Mouse (Mus musculus): Measurements from ENCODE around the gene Pnck. TPM values are rescaled to one million over a fixed set of nuclear protein-coding genes. Genes with fewer than 3 reads are reported as not detected.

The Pnck gene
- polyA plus RNA-seq, 2 experiments, result 0.89 to 0.96 TPM

- 25% methylated on average over 4 of the region's 4 CpGs for WGBS (ENCODE audit: insufficient replicate concordance)
- Histone ChIP-seq H3K9ac (replicated peaks) (no peak overlapping the region), H3K27ac (no peak overlapping the region), H3K4me1 (replicated peaks; ENCODE audit: control insufficient read depth in 2 of 2, insufficient read depth in 2 of 2, low read length in 1 of 2) (no peaks in the 10 kb centered on the region), H3K4me2 (ENCODE audit: low read depth) (no peak overlapping the region), H3K36me3 (replicated peaks; ENCODE audit: control insufficient read depth, insufficient read depth, low read depth) (no peaks in the 10 kb centered on the region), H3K9me3 (ENCODE audit: control insufficient read depth, low read length) (no peaks in the 10 kb centered on the region), H3K27me3 (ENCODE audit: control insufficient read depth, insufficient read depth, low read length) (peaks cover 10% of the 10 kb centered on the region), H3K4me3 (ENCODE audit: insufficient read depth in 1 of 2, low read depth in 2 of 2, low read length in 2 of 2) (no peak overlapping the region)
- ATAC-seq (ENCODE audit: insufficient read depth) (no peak), DNase-seq (ENCODE audit: low read depth in 3 of 3, low spot score in 3 of 3) (no peak)
- TF ChIP-seq EP300 (IDR thresholded peaks at IDR 0.05; ENCODE audit: low read depth), result no peak
- TF ChIP-seq CTCF (IDR thresholded peaks at IDR 0.05; ENCODE audit: low read depth), result no peak
Measured at GRCm38 (mm10) chrX:73645121-73645520, 14.8 kb downstream of the Pnck start.

GRCm38 (mm10) chrX:73639901-73640469 lies 19.9 kb downstream of the Pnck start:
- TF ChIP-seq EP300 (IDR thresholded peaks at IDR 0.05; ENCODE audit: low read depth) (no peak), CTCF (IDR thresholded peaks at IDR 0.05; ENCODE audit: low read depth) (no peak)
- H3K4me3 ChIP-seq (ENCODE audit: insufficient read depth in 1 of 2, low read depth in 2 of 2, low read length in 2 of 2), result peak overlapping the region; percentile 43 to 56
- no peaks in the 10 kb centered on the region for H3K36me3 ChIP-seq (replicated peaks; ENCODE audit: control insufficient read depth, insufficient read depth, low read depth)
- ATAC-seq (ENCODE audit: insufficient read depth) (no peak), DNase-seq (ENCODE audit: low read depth in 3 of 3, low spot score in 3 of 3) (no peak)
- H3K9ac ChIP-seq (replicated peaks), result no peak overlapping the region
- no peak overlapping the region for H3K27ac ChIP-seq
- no peaks in the 10 kb centered on the region for H3K9me3 ChIP-seq (ENCODE audit: control insufficient read depth, low read length)
- no peaks in the 10 kb centered on the region; a peak in 1 of 4 replicates for H3K4me1 ChIP-seq (replicated peaks; ENCODE audit: control insufficient read depth in 2 of 2, insufficient read depth in 2 of 2, low read length in 1 of 2)
- H3K27me3 ChIP-seq (ENCODE audit: control insufficient read depth, insufficient read depth, low read length), result peaks cover 53% of the 10 kb centered on the region
- WGBS (ENCODE audit: insufficient replicate concordance), result 14% methylated on average over 40 of the region's 41 CpGs
- H3K4me2 ChIP-seq (ENCODE audit: low read depth), result peak overlapping the region; percentile 49

- no peak for TF ChIP-seq EP300 (IDR thresholded peaks at IDR 0.05; ENCODE audit: low read depth)
- Histone ChIP-seq H3K27ac (no peak within 1 kb of the TSS), H3K4me2 (ENCODE audit: low read depth) (peak within 1 kb of the TSS; percentile 49), H3K27me3 (ENCODE audit: control insufficient read depth, insufficient read depth, low read length) (peaks cover 60% of the 10 kb centered on the region), H3K4me1 (replicated peaks; ENCODE audit: control insufficient read depth in 2 of 2, insufficient read depth in 2 of 2, low read length in 1 of 2) (no peaks in the 10 kb centered on the region; a peak in 1 of 4 replicates), H3K9ac (replicated peaks) (no peak within 1 kb of the TSS), H3K4me3 (ENCODE audit: insufficient read depth in 1 of 2, low read depth in 2 of 2, low read length in 2 of 2) (peak within 1 kb of the TSS; percentile 43 to 56), H3K9me3 (ENCODE audit: control insufficient read depth, low read length) (no peaks in the 10 kb centered on the region), H3K36me3 (replicated peaks; ENCODE audit: control insufficient read depth, insufficient read depth, low read depth) (no peaks in the 10 kb centered on the region)
- WGBS (ENCODE audit: insufficient replicate concordance), result 9% methylated on average over 28 of the region's 28 CpGs
- ATAC-seq (ENCODE audit: insufficient read depth) (peak; percentile 75), DNase-seq (ENCODE audit: low read depth in 3 of 3, low spot score in 3 of 3) (peak in 1 of 3 experiments; percentile 16)
Measured at GRCm38 (mm10) chrX:73639255-73639675, 20.7 kb downstream of the Pnck start, which contains the start of gene Dusp9. TSS of gene Dusp9 (plus strand) at chrX:73639419.

DNA sequence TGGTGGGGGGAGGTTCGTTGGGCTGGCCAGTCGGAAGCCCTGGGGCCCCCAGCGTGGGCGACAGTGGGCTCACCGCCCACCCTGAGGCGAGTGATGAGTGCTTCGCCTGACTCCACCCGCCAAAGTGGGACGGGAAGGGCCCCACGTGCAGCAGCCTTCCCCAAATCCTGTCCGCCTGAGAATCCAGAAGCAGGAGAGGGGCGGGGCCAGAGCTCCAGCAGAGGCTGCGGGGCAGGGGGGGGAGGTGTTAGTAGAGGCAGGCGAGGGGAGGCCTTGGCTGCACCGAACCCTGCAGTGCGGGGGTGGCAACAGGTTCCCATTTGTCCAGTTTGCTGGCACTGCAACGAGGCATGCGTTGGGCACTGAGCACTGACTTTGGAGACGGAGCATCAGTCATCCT lies 22.5 kb downstream of the Pnck start:
- DNase-seq (ENCODE audit: low read depth in 3 of 3, low spot score in 3 of 3) (no peak), ATAC-seq (ENCODE audit: insufficient read depth) (no peak)
- Histone ChIP-seq H3K36me3 (replicated peaks; ENCODE audit: control insufficient read depth, insufficient read depth, low read depth) (no peaks in the 10 kb centered on the region), H3K9ac (replicated peaks) (no peak overlapping the region), H3K27me3 (ENCODE audit: control insufficient read depth, insufficient read depth, low read length) (peaks cover 62% of the 10 kb centered on the region), H3K9me3 (ENCODE audit: control insufficient read depth, low read length) (no peaks in the 10 kb centered on the region), H3K4me3 (ENCODE audit: insufficient read depth in 1 of 2, low read depth in 2 of 2, low read length in 2 of 2) (no peak overlapping the region), H3K4me1 (replicated peaks; ENCODE audit: control insufficient read depth in 2 of 2, insufficient read depth in 2 of 2, low read length in 1 of 2) (no peaks in the 10 kb centered on the region; a peak in 1 of 4 replicates), H3K27ac (no peak overlapping the region), H3K4me2 (ENCODE audit: low read depth) (peak overlapping the region; percentile 32)
- TF ChIP-seq EP300 (IDR thresholded peaks at IDR 0.05; ENCODE audit: low read depth), result no peak
- no peak for TF ChIP-seq CTCF (IDR thresholded peaks at IDR 0.05; ENCODE audit: low read depth)
- 4% methylated on average over 19 of the region's 19 CpGs for WGBS (ENCODE audit: insufficient replicate concordance)

DNA sequence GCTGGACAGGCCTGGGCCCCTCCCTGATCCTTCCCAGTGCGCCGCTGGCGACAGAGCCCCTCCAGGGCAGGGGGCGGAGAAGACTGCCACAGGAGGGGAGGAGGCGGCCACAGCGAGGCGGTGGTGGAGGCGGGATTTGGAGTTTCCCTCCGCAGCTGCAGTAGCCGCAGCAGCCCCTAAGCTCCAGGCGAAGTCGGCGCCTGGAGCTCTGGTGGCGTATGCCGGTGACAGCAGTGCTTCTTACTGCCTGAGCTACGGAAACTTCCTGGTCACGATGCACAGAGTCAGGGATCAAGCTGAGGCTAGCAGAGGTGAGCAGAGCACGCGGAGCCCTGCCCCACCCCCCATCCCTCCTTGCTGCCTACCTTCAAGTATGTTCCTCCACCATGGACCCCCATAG lies 24.5 kb downstream of the Pnck start:
- WGBS (ENCODE audit: insufficient replicate concordance), result 19% methylated on average over 19 of the region's 19 CpGs
- TF ChIP-seq EP300 (IDR thresholded peaks at IDR 0.05; ENCODE audit: low read depth) (no peak), CTCF (IDR thresholded peaks at IDR 0.05; ENCODE audit: low read depth) (no peak)
- Histone ChIP-seq H3K9me3 (ENCODE audit: control insufficient read depth, low read length) (no peaks in the 10 kb centered on the region), H3K27me3 (ENCODE audit: control insufficient read depth, insufficient read depth, low read length) (peaks cover 55% of the 10 kb centered on the region), H3K27ac (no peak overlapping the region), H3K4me2 (ENCODE audit: low read depth) (no peak overlapping the region), H3K4me3 (ENCODE audit: insufficient read depth in 1 of 2, low read depth in 2 of 2, low read length in 2 of 2) (no peak overlapping the region), H3K4me1 (replicated peaks; ENCODE audit: control insufficient read depth in 2 of 2, insufficient read depth in 2 of 2, low read length in 1 of 2) (no peaks in the 10 kb centered on the region; a peak in 1 of 4 replicates), H3K36me3 (replicated peaks; ENCODE audit: control insufficient read depth, insufficient read depth, low read depth) (no peaks in the 10 kb centered on the region), H3K9ac (replicated peaks) (no peak overlapping the region)
- DNase-seq (ENCODE audit: low read depth in 3 of 3, low spot score in 3 of 3), result no peak
- ATAC-seq (ENCODE audit: insufficient read depth), result no peak

All from liver, embryonic 14.5 days (tissue).